Mouse (Mus musculus): ENCODE results near the gene Olfr346.

Gene Olfr346

GRCm38 (mm10) chr2:36685488-36685887, at the start of gene Olfr346:
TSS of gene Olfr346 (plus strand) at chr2:36685788.
- DNase-seq (ENCODE audit: low spot score in 2 of 2) = no peak

- DNase-seq (ENCODE audit: low spot score in 2 of 2) = no peak
Observed at GRCm38 (mm10) chr2:36639741-36640140, 45.8 kb upstream of the Olfr346 start, which contains the start of gene Olfr345. TSS of gene Olfr345 (plus strand) at chr2:36640041.

GRCm38 (mm10) chr2:36731602-36732001, 46.0 kb downstream of the Olfr346 start, which contains the start of gene Olfr347:
TSS of gene Olfr347 (plus strand) at chr2:36731902.
- no peak for DNase-seq (ENCODE audit: low spot score in 2 of 2)

GRCm38 (mm10) chr2:36736226-36736625, 50.6 kb downstream of the Olfr346 start:
- DNase-seq (ENCODE audit: low spot score in 2 of 2) = no peak

All from spleen, postnatal 36 days (tissue).